Mouse (Mus musculus) ES-E14 (cell line): ENCODE data around the gene Zfhx3. TPM values are rescaled to one million over a fixed set of nuclear protein-coding genes. Genes with fewer than 3 reads are reported as not detected.

Source experiments
- DNase-seq: peaks from one replicate; pipeline ENCODE4 v3.0.0-alpha.2; 2013; ENCODE audit warnings: low read depth, low spot score
- H3K27ac ChIP-seq: 2 replicates; pipeline ENCODE4 v1.5.1; 2012; ENCODE audit warnings: low read depth, mild to moderate bottlenecking, low read length, moderate library complexity, mixed read lengths; ENCODE audit not compliant: poor library complexity, insufficient read depth, severe bottlenecking
- H3K36me3 ChIP-seq: 2 replicates; pipeline ENCODE4 v1.6.1; 2012; ENCODE audit warnings: mild to moderate bottlenecking, low read length, moderate library complexity, mixed read lengths; ENCODE audit not compliant: control insufficient read depth, poor library complexity, insufficient read depth, severe bottlenecking
- H3K4me1 ChIP-seq, 2 experiments: fragments of 150-350 bp in 1 of 2; sonication (generic) in 1 of 2; 2 replicates each; pipeline ENCODE4 v1.6.1; 2012; ENCODE audit warnings: low read length in 2 of 2, mild to moderate bottlenecking in 1 of 2, mixed read lengths in 1 of 2; ENCODE audit not compliant: control insufficient read depth in 2 of 2, insufficient read depth in 2 of 2, poor library complexity in 1 of 2
- H3K4me3 ChIP-seq, 2 experiments: fragments of 150-350 bp in 1 of 2; sonication (generic) in 1 of 2; 2 replicates each; pipeline ENCODE4 v1.5.1; 2012; ENCODE audit warnings: low read length in 2 of 2, low read depth in 1 of 2, mild to moderate bottlenecking in 1 of 2, mixed read lengths in 1 of 2; ENCODE audit not compliant: insufficient read depth in 1 of 2, poor library complexity in 1 of 2, severe bottlenecking in 1 of 2
- H3K9ac ChIP-seq: 2 replicates; pipeline ENCODE4 v1.6.1; 2012; ENCODE audit warnings: low read depth, mild to moderate bottlenecking, low read length, mixed read lengths; ENCODE audit not compliant: poor library complexity, insufficient read depth, severe bottlenecking
- H3K9me3 ChIP-seq: fragments of 150-350 bp; sonication (generic); 2 replicates; pipeline ENCODE4 v1.6.1; 2012; ENCODE audit warnings: low read depth, mild to moderate bottlenecking, low read length; ENCODE audit not compliant: control insufficient read depth, insufficient read depth
- CHD2 ChIP-seq: IDR thresholded peaks from 2 replicates; pipeline ENCODE4 v1.6.1; 2014; ENCODE audit warnings: mild to moderate bottlenecking, low read depth, low read length, inconsistent platforms
- HCFC1 ChIP-seq: IDR thresholded peaks from 2 replicates; pipeline ENCODE4 v1.6.1; 2012; ENCODE audit warnings: low read length, inconsistent platforms, borderline replicate concordance; ENCODE audit not compliant: insufficient read depth
- MAFK ChIP-seq: IDR thresholded peaks from 2 replicates; pipeline ENCODE4 v1.6.1; 2014; ENCODE audit warnings: mild to moderate bottlenecking, low read depth, low read length, inconsistent platforms; ENCODE audit not compliant: insufficient read depth
- ZC3H11A ChIP-seq: IDR thresholded peaks from 2 replicates; pipeline ENCODE4 v1.6.1; 2012; ENCODE audit warnings: low read depth, mild to moderate bottlenecking, inconsistent platforms, low read length, borderline replicate concordance
- ZNF384 ChIP-seq: IDR thresholded peaks from 2 replicates; pipeline ENCODE4 v1.6.1; 2012; ENCODE audit warnings: low read depth, low read length, inconsistent platforms
- in situ Hi-C, 2 experiments: fragments of 600-800 bp; cut with MboI; formaldehyde crosslinking; loops; one replicate each; pipeline ENCODE4 v1.15.1; 2025; ENCODE audit warnings: low sequenced_read_pairs in 2 of 2, inconsistent platforms in 1 of 2; ENCODE audit not compliant: unreplicated experiment in 2 of 2
- total RNA-seq: library from RNA; depleted of rRNA; stranded (reverse); fragments of 300-350 nt; gene quantifications from 2 replicates; pipeline ENCODE4 v1.2.3, GENCODE M21; 2012

The Zfhx3 gene
- total RNA-seq, 1 experiment: 8.8 TPM

- in situ Hi-C loops: no loop called here
- H3K9ac ChIP-seq: no peak overlapping the region
- no peak overlapping the region for H3K27ac ChIP-seq
- DNase-seq: no peak
- H3K9me3 ChIP-seq: no peaks in the 10 kb centered on the region
- H3K36me3 ChIP-seq: no peaks in the 10 kb centered on the region
- no peak overlapping the region for H3K4me3 ChIP-seq
- no peaks in the 10 kb centered on the region for H3K4me1 ChIP-seq
- TF ChIP-seq ZC3H11A (no peak), CHD2 (no peak), HCFC1 (no peak), ZNF384 (no peak), MAFK (no peak)
Measured at GRCm38 (mm10) chr8:108031159-108031558, 88.7 kb downstream of the Zfhx3 start.

DNA sequence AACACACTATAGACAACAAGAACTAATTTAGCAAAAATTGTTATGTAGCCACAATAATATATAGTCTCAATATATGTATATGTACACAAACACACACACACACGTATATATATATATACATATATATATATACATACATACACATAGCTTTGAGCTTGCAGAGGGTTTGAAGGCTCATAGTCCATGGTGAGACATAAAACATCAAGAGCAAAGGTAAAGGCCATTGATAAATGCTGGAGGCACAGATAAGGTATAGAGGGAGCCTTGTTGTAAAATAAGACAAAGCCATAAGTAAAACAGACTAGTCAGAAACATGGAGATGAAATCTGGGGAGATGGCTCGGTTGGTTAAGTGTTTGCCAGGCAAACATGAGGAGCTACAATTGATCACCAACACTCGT is 91.6 kb downstream of the Zfhx3 start:
- H3K9me3 ChIP-seq: no peaks in the 10 kb centered on the region
- H3K9ac ChIP-seq: no peak overlapping the region
- no peak overlapping the region for H3K27ac ChIP-seq
- TF ChIP-seq MAFK (no peak), ZNF384 (no peak), ZC3H11A (no peak), CHD2 (no peak), HCFC1 (no peak)
- H3K4me3 ChIP-seq: no peak overlapping the region
- no peak for DNase-seq
- in situ Hi-C loops: no loop called here
- H3K4me1 ChIP-seq: no peaks in the 10 kb centered on the region
- no peaks in the 10 kb centered on the region for H3K36me3 ChIP-seq

DNA sequence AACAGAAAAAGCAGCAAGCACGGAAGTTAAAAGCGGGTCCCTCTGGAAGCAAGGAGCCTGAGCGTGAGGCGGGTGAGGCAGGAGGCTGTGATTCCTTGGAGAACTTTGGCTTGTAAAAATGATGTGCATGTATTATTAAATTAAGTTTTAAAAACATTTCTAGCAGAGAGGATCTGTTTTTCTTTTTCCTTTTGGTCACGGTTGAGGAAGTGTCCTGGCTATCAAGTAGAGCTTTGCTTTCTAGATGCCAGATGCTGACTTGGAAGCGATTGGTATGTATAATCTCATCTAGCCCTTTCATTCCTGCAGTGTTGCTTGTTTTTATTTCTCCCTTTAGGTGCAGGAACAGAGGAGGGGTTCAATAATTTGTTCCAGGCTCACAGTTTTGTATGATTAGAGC is 92.3 kb downstream of the Zfhx3 start:
- TF ChIP-seq CHD2 (no peak), MAFK (no peak), HCFC1 (no peak), ZC3H11A (no peak), ZNF384 (no peak)
- no peaks in the 10 kb centered on the region for H3K36me3 ChIP-seq
- no peak overlapping the region for H3K9ac ChIP-seq
- no peak overlapping the region for H3K27ac ChIP-seq
- no peak for DNase-seq
- no peak overlapping the region for H3K4me3 ChIP-seq
- no peaks in the 10 kb centered on the region for H3K4me1 ChIP-seq
- no peaks in the 10 kb centered on the region for H3K9me3 ChIP-seq
- in situ Hi-C loops: no loop called here

- Histone ChIP-seq H3K36me3 (no peaks in the 10 kb centered on the region), H3K27ac (no peak overlapping the region), H3K9ac (no peak overlapping the region), H3K4me3 (no peak overlapping the region), H3K4me1 (no peaks in the 10 kb centered on the region), H3K9me3 (no peaks in the 10 kb centered on the region)
- TF ChIP-seq ZNF384 (no peak), ZC3H11A (no peak), CHD2 (no peak), HCFC1 (no peak), MAFK (no peak)
- DNase-seq: no peak
- in situ Hi-C loops: no loop called here
Measured at GRCm38 (mm10) chr8:108043618-108044017, 101.2 kb downstream of the Zfhx3 start.

- no peaks in the 10 kb centered on the region for H3K36me3 ChIP-seq
- DNase-seq: no peak
- H3K4me1 ChIP-seq: no peaks in the 10 kb centered on the region
- in situ Hi-C loops: no loop called here
- H3K4me3 ChIP-seq: no peak overlapping the region
- TF ChIP-seq ZNF384 (no peak), MAFK (no peak)
- no peaks in the 10 kb centered on the region for H3K9me3 ChIP-seq
- H3K27ac ChIP-seq: no peak overlapping the region
- H3K9ac ChIP-seq: no peak overlapping the region
Measured at GRCm38 (mm10) chr8:108044185-108044584, 101.7 kb downstream of the Zfhx3 start.
